Mouse (Mus musculus) colon, adult 2 months (tissue): ENCODE measurements around the gene Cir1. TPM values are rescaled to one million over a fixed set of nuclear protein-coding genes. Genes with fewer than 3 reads are reported as not detected.

Experiments used
- polyA plus RNA-seq: library from polyadenylated mRNA; depleted of rRNA; stranded (reverse); fragments of >200 nt; gene quantifications from 2 replicates; pipeline ENCODE4 v1.2.3, GENCODE M21; 2012; rRNA removed

Cir1 gene
- polyA plus RNA-seq: 0.93 and 1.1 TPM in 2 replicates

DNA sequence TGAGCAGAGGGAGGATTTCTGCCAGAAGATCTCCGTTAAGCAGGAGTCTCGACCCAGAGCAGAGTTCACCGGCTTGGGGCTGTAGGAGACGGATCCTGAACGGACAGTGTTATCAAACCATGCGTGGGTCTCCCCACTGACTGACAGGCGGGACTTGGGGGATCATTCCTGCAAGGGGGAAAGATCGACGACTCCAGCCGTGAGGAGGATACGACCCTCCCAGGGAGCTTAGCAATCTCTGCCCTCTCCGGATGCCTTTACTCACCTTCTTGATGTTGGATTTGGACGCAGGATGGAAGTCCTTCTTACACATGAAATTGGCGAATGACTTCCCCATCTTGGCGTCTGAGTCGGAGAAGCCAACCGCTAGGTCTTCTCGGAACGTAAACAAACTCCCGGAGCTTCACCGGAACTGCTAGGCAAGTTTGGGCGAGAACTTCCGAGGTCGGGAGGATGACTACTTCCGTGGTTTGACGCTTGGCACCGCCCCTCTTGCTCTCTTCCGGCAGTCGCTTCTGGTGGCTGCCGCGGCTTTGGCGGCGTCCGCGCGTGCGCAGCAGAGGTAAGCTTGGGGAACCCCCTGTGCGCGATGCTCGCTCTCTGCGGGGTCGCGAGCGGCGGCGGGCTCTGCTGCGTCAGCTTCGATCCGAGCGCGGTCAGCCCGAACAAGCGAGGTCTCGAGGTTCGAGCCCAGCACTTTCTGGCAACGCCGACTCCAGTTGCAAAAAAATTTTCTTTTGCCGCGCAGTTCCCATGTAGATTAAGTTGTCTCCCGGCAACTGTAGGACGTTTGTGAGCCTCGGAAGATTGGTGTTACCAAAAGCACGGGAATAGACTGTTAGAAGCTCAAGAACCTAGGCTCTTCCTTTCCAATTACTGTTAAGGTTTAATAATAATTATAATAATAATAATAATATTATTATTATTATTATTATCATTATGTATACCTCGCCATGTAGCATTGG lies at the start of gene Cir1, which contains the start of gene Scrn3:
Gene Cir1, minus strand, starts transcription at position 550 of the 965 bp plus-strand sequence.
Gene Scrn3, plus strand, starts transcription at position 450 of the 965 bp plus-strand sequence.

GRCm38 (mm10) chr2:73271459-73272161 lies 40.9 kb downstream of the Cir1 start, which contains the start of gene Sp9:
Gene Sp9, plus strand, starts transcription at chr2:73271925.

Other genes starting within 250 kb of the Cir1 start
- gene Ola1, start 93.8 kb downstream of the Cir1 start, polyA plus RNA-seq: 3.2 and 3.7 TPM in 2 replicates
- 0.02 TPM in 1 of 2 replicates, not detected in the other for gene Sp9, start 40.8 kb downstream of the Cir1 start, polyA plus RNA-seq
- 2.6 and 2.8 TPM in 2 replicates for gene Scrn3, start 100 bp downstream of the Cir1 start, polyA plus RNA-seq
- 1.7 and 2.2 TPM in 2 replicates for gene Gpr155, start 73.9 kb upstream of the Cir1 start, polyA plus RNA-seq
- 11.8 and 11.9 TPM in 2 replicates for gene Wipf1, start 217.0 kb upstream of the Cir1 start, polyA plus RNA-seq